Mouse (Mus musculus) liver, adult 2 months (tissue): ENCODE results near the gene Clip1.

Experiments
- CTCF ChIP-seq: fragments of 200-500 bp; IDR thresholded peaks from 2 replicates; pipeline ENCODE4 v1.5.1; 2011; ENCODE audit warnings: low read depth, low read length, control low read depth
- POLR2A ChIP-seq: fragments of 200-500 bp; IDR thresholded peaks from 2 replicates; pipeline ENCODE4 v1.6.1; 2011; ENCODE audit warnings: low read length, control low read depth; ENCODE audit not compliant: insufficient read depth; ENCODE audit errors: extremely low read depth

DNA sequence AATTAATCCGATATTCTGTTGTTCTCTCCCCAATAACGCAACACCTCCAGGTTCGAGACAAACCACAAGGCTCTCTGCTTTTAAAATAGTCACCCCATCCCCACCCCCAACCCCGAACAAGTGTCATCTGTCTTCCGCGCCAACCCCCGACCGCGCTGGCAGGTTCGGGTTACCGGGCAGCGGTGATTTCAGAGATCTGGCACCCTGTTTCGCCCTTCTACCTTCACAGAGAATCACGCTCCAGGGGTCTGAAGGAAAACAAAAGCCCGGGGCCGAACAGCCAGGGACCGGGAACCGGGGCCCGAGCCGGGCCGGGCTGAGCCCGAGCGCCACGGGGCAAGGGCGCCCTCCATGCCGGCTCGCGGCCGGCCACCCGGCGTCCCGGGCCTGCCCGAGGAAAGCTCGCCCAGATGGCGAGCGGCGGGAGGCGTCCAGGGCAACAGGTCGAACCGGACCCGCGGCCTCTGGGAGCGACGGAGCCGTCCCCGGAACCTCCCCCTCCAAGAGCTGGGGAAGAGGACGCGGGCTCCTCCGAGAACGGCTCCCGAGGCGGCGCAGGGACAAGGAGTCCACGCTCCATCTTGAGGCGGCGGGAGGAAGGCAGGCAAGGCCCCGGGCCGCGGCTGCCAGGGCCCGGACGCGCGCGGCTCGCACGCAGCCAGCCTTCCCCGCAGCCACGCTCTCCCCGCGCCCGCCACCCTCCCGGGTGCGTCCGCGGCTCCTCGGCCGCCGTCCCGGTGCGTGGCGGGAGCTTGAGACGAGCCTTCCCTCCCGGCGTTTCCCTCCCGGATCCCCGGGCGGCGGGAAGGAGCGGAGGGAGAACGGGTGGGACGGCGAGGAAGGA lies 819 bp downstream of the Clip1 start:
- TF ChIP-seq POLR2A (no peak), CTCF (no peak)
